Mouse (Mus musculus) cerebellum, adult 2 months (tissue): ENCODE results near the gene Tmprss2.

ENCODE experiments used
- CTCF ChIP-seq: fragments of 200-500 bp; IDR thresholded peaks from 2 replicates; pipeline ENCODE4 v1.5.1; 2011; ENCODE audit warnings: low read depth, mild to moderate bottlenecking, control low read depth, low read length, moderate library complexity, borderline replicate concordance; ENCODE audit not compliant: insufficient read depth
- POLR2A ChIP-seq: fragments of 200-500 bp; IDR thresholded peaks from 2 replicates; pipeline ENCODE4 v1.6.1; 2011; ENCODE audit warnings: low read length, control low read depth, borderline replicate concordance; ENCODE audit not compliant: insufficient read depth

- no peak for TF ChIP-seq CTCF
- no peak for TF ChIP-seq POLR2A
Observed at GRCm38 (mm10) chr16:97521983-97522382, 89.0 kb downstream of the Tmprss2 start.
